Comparison of ENCODE assay signal across 9 mouse cellular contexts in genomic region chr4:154929088-154929660, GRCm38 (mm10). TPM values are rescaled to one million over a fixed set of nuclear protein-coding genes. Genes with fewer than 3 reads are reported as not detected.
DNase-seq lines count a peak whose midpoint lies in the region; ATAC-seq and TF ChIP-seq lines count a peak whose summit lies in the region.
"Had no signal": no experiment of that assay in that cellular context is flagged by ENCODE, and none has a peak within 500 bp of the region (broad histone marks: within the 10 kb centered on the region; RNA-seq: fewer than 3 reads in every experiment).

No protein-coding gene starts in this region.

- H3K9ac ChIP-seq in kidney, postnatal 0 days (ENCODE audit: low read depth, low read length), result no peak overlapping the region
- H3K9ac ChIP-seq in kidney, embryonic 14.5 days (ENCODE audit: low read depth, low read length), result no peak overlapping the region
- H3K9ac ChIP-seq: neural tube, embryonic 13.5 days had no signal

- 55% methylated on average over 12 of the region's 12 CpGs for WGBS in kidney, postnatal 0 days
- 60% methylated on average over 12 of the region's 12 CpGs for WGBS in kidney, embryonic 14.5 days
- 79% methylated on average over 12 of the region's 12 CpGs for WGBS in limb, embryonic 10.5 days

- H3K4me1 ChIP-seq in kidney, postnatal 0 days (replicated peaks; ENCODE audit: insufficient read depth, low read length), result peaks cover 3% of the 10 kb centered on the region
- peaks cover 9% of the 10 kb centered on the region; the same call in 1 of the 2 replicates for H3K4me1 ChIP-seq in kidney, embryonic 14.5 days (ENCODE audit: control insufficient read depth, insufficient read depth, low read length)
- H3K4me1 ChIP-seq in cortical plate, adult 2 months (ENCODE audit: control insufficient read depth, insufficient read depth, low read length), result no peaks in the 10 kb centered on the region
- peaks cover 29% of the 10 kb centered on the region for H3K4me1 ChIP-seq in limb, embryonic 10.5 days
- H3K4me1 ChIP-seq: neural tube, embryonic 13.5 days had no signal

- H3K4me2 ChIP-seq in kidney, postnatal 0 days (ENCODE audit: low read length), result no peak overlapping the region
- no peak overlapping the region for H3K4me2 ChIP-seq in kidney, embryonic 14.5 days (replicated peaks; ENCODE audit: low read depth, low read length)
- H3K4me2 ChIP-seq: neural tube, embryonic 13.5 days had no signal

- peak; percentile 8 for DNase-seq in kidney, postnatal 0 days (ENCODE audit: low spot score)
- no peak for DNase-seq in limb, embryonic 10.5 days (ENCODE audit: low spot score)
- peak; percentile 70 for DNase-seq in skeletal muscle tissue, adult 2 months (ENCODE audit: low read depth, low spot score)
- no peak for DNase-seq in left cerebral cortex, adult 11 months (ENCODE audit: low spot score)
- DNase-seq in cerebellum, adult 8-10 months, result no peak
- no peak for DNase-seq in urinary bladder, adult 2 months (ENCODE audit: low spot score)

- no peak overlapping the region for H3K27ac ChIP-seq in kidney, postnatal 0 days
- no peak overlapping the region for H3K27ac ChIP-seq in kidney, embryonic 14.5 days (ENCODE audit: low read depth, low read length)
- H3K27ac ChIP-seq in cortical plate, adult 2 months (ENCODE audit: insufficient read depth, low read length), result peak overlapping the region; percentile 51; the same call in 1 of the 2 replicates
- H3K27ac ChIP-seq in limb, embryonic 10.5 days, result peak overlapping the region; percentile 87; the same call in 1 of the 2 replicates
- H3K27ac ChIP-seq: neural tube, embryonic 13.5 days had no signal

- no peak overlapping the region for H3K4me3 ChIP-seq in kidney, postnatal 0 days (replicated peaks; ENCODE audit: low read depth, low read length)
- H3K4me3 ChIP-seq in kidney, embryonic 14.5 days (ENCODE audit: low read length), result no peak overlapping the region
- no peak overlapping the region for H3K4me3 ChIP-seq in cortical plate, adult 2 months (ENCODE audit: insufficient read depth, low read length)
- H3K4me3 ChIP-seq in limb, embryonic 10.5 days, result no peak overlapping the region
- H3K4me3 ChIP-seq: neural tube, embryonic 13.5 days had no signal

- TF ChIP-seq CTCF in kidney, postnatal 0 days (IDR thresholded peaks at IDR 0.05; ENCODE audit: low read depth), result no peak
- no peak for TF ChIP-seq CTCF in cortical plate, adult 2 months (IDR thresholded peaks at IDR 0.05; ENCODE audit: extremely low read depth, insufficient read depth, low read length)

- no peaks in the 10 kb centered on the region for H3K36me3 ChIP-seq in kidney, postnatal 0 days (ENCODE audit: insufficient read depth, low read length)
- H3K36me3 ChIP-seq in kidney, embryonic 14.5 days (ENCODE audit: control insufficient read depth, insufficient read depth, low read length), result no peaks in the 10 kb centered on the region
- no peaks in the 10 kb centered on the region for H3K36me3 ChIP-seq in limb, embryonic 10.5 days
- H3K36me3 ChIP-seq: neural tube, embryonic 13.5 days had no signal

- no peaks in the 10 kb centered on the region; the same call in 1 of the 2 replicates for H3K27me3 ChIP-seq in kidney, postnatal 0 days (ENCODE audit: insufficient read depth, low read length)
- no peaks in the 10 kb centered on the region for H3K27me3 ChIP-seq in kidney, embryonic 14.5 days (ENCODE audit: control insufficient read depth, insufficient read depth, low read length)
- no peaks in the 10 kb centered on the region for H3K27me3 ChIP-seq in limb, embryonic 10.5 days (ENCODE audit: low read depth, poor library complexity, severe bottlenecking)
- H3K27me3 ChIP-seq: neural tube, embryonic 13.5 days had no signal

- no peak for ATAC-seq in kidney, postnatal 0 days (replicated peaks; ENCODE audit: low FRiP score, low read depth)
- no peak for ATAC-seq in kidney, embryonic 14.5 days (ENCODE audit: low FRiP score, low TSS enrichment)

- no peak for TF ChIP-seq POLR2A in cortical plate, adult 2 months (IDR thresholded peaks at IDR 0.05; ENCODE audit: extremely low read depth, insufficient read depth, low read length)

- no peaks in the 10 kb centered on the region for H3K9me3 ChIP-seq in kidney, postnatal 0 days (replicated peaks; ENCODE audit: low read length)
- no peaks in the 10 kb centered on the region for H3K9me3 ChIP-seq in kidney, embryonic 14.5 days (ENCODE audit: control insufficient read depth, low read length)
- H3K9me3 ChIP-seq in limb, embryonic 10.5 days (replicated peaks), result no peaks in the 10 kb centered on the region
- H3K9me3 ChIP-seq: neural tube, embryonic 13.5 days had no signal

RNA-seq across cellular contexts. Expression of gene Tnfrsf14, which starts 0.8 kb away (rescaled TPM):
- polyA plus RNA-seq in kidney, postnatal 0 days (2015; fragmentation: Nextera tagmentation; extraction: Ambion mirVana), result 0.75 and 1.3 TPM in 2 replicates
- polyA plus RNA-seq in kidney, embryonic 14.5 days (2014; fragmentation: Nextera tagmentation; extraction: Ambion mirVana), result 0.42 and 0.47 TPM in 2 replicates
- polyA plus RNA-seq in cortical plate, adult 2 months (2012; rRNA removed), result 2.3 TPM in 2 replicates
- polyA plus RNA-seq in limb, embryonic 10.5 days (2016; fragmentation: Nextera tagmentation; extraction: Ambion mirVana), result 0.55 and 2.4 TPM in 2 replicates
- polyA plus RNA-seq in urinary bladder, adult 2 months (2012; rRNA removed), result 18.8 and 21.4 TPM in 2 replicates

RNA-seq across cellular contexts. Expression of gene Fam213b, which starts 30.2 kb away (rescaled TPM):
- polyA plus RNA-seq in kidney, postnatal 0 days (2015; fragmentation: Nextera tagmentation; extraction: Ambion mirVana), result 40.6 and 42.0 TPM in 2 replicates
- 37.6 and 39.1 TPM in 2 replicates for polyA plus RNA-seq in kidney, embryonic 14.5 days (2014; fragmentation: Nextera tagmentation; extraction: Ambion mirVana)
- polyA plus RNA-seq in cortical plate, adult 2 months (2012; rRNA removed), result 152 and 155 TPM in 2 replicates
- 34.9 and 42.7 TPM in 2 replicates for polyA plus RNA-seq in limb, embryonic 10.5 days (2016; fragmentation: Nextera tagmentation; extraction: Ambion mirVana)
- polyA plus RNA-seq in urinary bladder, adult 2 months (2012; rRNA removed), result 33.1 and 35.2 TPM in 2 replicates

RNA-seq across cellular contexts. Expression of gene Hes5, which starts 31.5 kb away (rescaled TPM):
- polyA plus RNA-seq in kidney, postnatal 0 days (2015; fragmentation: Nextera tagmentation; extraction: Ambion mirVana), result 5.8 and 6.2 TPM in 2 replicates
- polyA plus RNA-seq in kidney, embryonic 14.5 days (2014; fragmentation: Nextera tagmentation; extraction: Ambion mirVana), result 8.1 and 15.5 TPM in 2 replicates
- polyA plus RNA-seq in cortical plate, adult 2 months (2012; rRNA removed), result 25.9 and 28.2 TPM in 2 replicates
- 0.33 and 1.1 TPM in 2 replicates for polyA plus RNA-seq in limb, embryonic 10.5 days (2016; fragmentation: Nextera tagmentation; extraction: Ambion mirVana)
- polyA plus RNA-seq in urinary bladder, adult 2 months (2012; rRNA removed), result 0.06 and 0.07 TPM in 2 replicates

RNA-seq across cellular contexts. Expression of gene Pank4, which starts 34.7 kb away (rescaled TPM):
- 30.4 TPM in 2 replicates for polyA plus RNA-seq in kidney, postnatal 0 days (2015; fragmentation: Nextera tagmentation; extraction: Ambion mirVana)
- 34.9 and 43.9 TPM in 2 replicates for polyA plus RNA-seq in kidney, embryonic 14.5 days (2014; fragmentation: Nextera tagmentation; extraction: Ambion mirVana)
- 64.5 and 68.2 TPM in 2 replicates for polyA plus RNA-seq in cortical plate, adult 2 months (2012; rRNA removed)
- polyA plus RNA-seq in limb, embryonic 10.5 days (2016; fragmentation: Nextera tagmentation; extraction: Ambion mirVana), result 45.8 and 56.5 TPM in 2 replicates
- 39.8 and 45.9 TPM in 2 replicates for polyA plus RNA-seq in urinary bladder, adult 2 months (2012; rRNA removed)

RNA-seq across cellular contexts. Expression of gene Mmel1, which starts 59.8 kb away (rescaled TPM):
- polyA plus RNA-seq in kidney, postnatal 0 days (2015; fragmentation: Nextera tagmentation; extraction: Ambion mirVana), result not detected in 2 replicates
- not detected in 2 replicates for polyA plus RNA-seq in kidney, embryonic 14.5 days (2014; fragmentation: Nextera tagmentation; extraction: Ambion mirVana)
- 1.1 and 1.2 TPM in 2 replicates for polyA plus RNA-seq in cortical plate, adult 2 months (2012; rRNA removed)
- polyA plus RNA-seq in limb, embryonic 10.5 days (2016; fragmentation: Nextera tagmentation; extraction: Ambion mirVana), result 0.15 TPM in 1 of 2 replicates, not detected in the other
- 0.06 and 0.07 TPM in 2 replicates for polyA plus RNA-seq in urinary bladder, adult 2 months (2012; rRNA removed)

Comparison
In these comparisons a context has a peak if more than half of its experiments do, and no peak if none do; other contexts are left out.
1. DNase-seq: peak in kidney, postnatal 0 days (single experiment) and skeletal muscle tissue, adult 2 months (single experiment); none in limb, embryonic 10.5 days (single experiment), left cerebral cortex, adult 11 months (single experiment), cerebellum, adult 8-10 months (single experiment) and urinary bladder, adult 2 months (single experiment).
2. H3K27ac ChIP-seq: peak in cortical plate, adult 2 months (single experiment) and limb, embryonic 10.5 days (single experiment); none in kidney, postnatal 0 days (single experiment) and kidney, embryonic 14.5 days (single experiment).